Mouse (Mus musculus) bone marrow macrophage, adult 2 months (primary cell): ENCODE data around the gene Defb45.

Experiments used
- CTCF ChIP-seq: IDR thresholded peaks from 2 replicates; pipeline ENCODE4 v1.5.1; 2012; ENCODE audit warnings: low read depth, mild to moderate bottlenecking, low read length, moderate library complexity
- POLR2A ChIP-seq: IDR thresholded peaks from 2 replicates; pipeline ENCODE4 v1.6.1; 2012; ENCODE audit warnings: mild to moderate bottlenecking, low read depth, low read length, borderline replicate concordance

- TF ChIP-seq CTCF (no peak), POLR2A (no peak)
Observed at GRCm38 (mm10) chr2:152620367-152621134, 21.4 kb upstream of the Defb45 start.
